Mouse (Mus musculus) kidney, embryonic 14.5 days (tissue): ENCODE data around the gene Tent4a. TPM values are rescaled to one million over a fixed set of nuclear protein-coding genes. Genes with fewer than 3 reads are reported as not detected.

ENCODE experiments used
- ATAC-seq: fragments of 200-750 bp; cut with Nextera tagmentation; 2 replicates; pipeline ENCODE4 v1.8.0; 2017; ENCODE audit warnings: moderate number of reproducible peaks, mild to moderate bottlenecking, moderate TSS enrichment, moderate library complexity; ENCODE audit not compliant: low FRiP score, low TSS enrichment
- H3K27ac ChIP-seq: fragments of 300-500 bp; sonication (generic); 2 replicates; pipeline ENCODE4 v1.5.1; 2014; ENCODE audit warnings: low read depth, mild to moderate bottlenecking, low read length, moderate library complexity, mixed read lengths
- H3K27me3 ChIP-seq: fragments of 300-500 bp; sonication (generic); 2 replicates; pipeline ENCODE4 v1.6.1; 2014; ENCODE audit warnings: mild to moderate bottlenecking, low read length; ENCODE audit not compliant: control insufficient read depth, insufficient read depth
- H3K36me3 ChIP-seq: fragments of 300-500 bp; sonication (generic); 2 replicates; pipeline ENCODE4 v1.6.1; 2014; ENCODE audit warnings: low read length, mixed read lengths; ENCODE audit not compliant: control insufficient read depth, insufficient read depth
- H3K4me1 ChIP-seq: fragments of 300-500 bp; sonication (generic); 2 replicates; pipeline ENCODE4 v1.6.1; 2014; ENCODE audit warnings: low read length, mixed read lengths; ENCODE audit not compliant: control insufficient read depth, insufficient read depth
- H3K4me2 ChIP-seq: fragments of 300-500 bp; sonication (generic); replicated peaks from 2 replicates; pipeline ENCODE4 v1.6.1; 2014; ENCODE audit warnings: low read depth, mild to moderate bottlenecking, low read length
- H3K4me3 ChIP-seq: fragments of 300-500 bp; sonication (generic); 2 replicates; pipeline ENCODE4 v1.5.1; 2014; ENCODE audit warnings: mild to moderate bottlenecking, low read length
- H3K9ac ChIP-seq: fragments of 300-500 bp; sonication (generic); 2 replicates; pipeline ENCODE4 v1.6.1; 2014; ENCODE audit warnings: low read depth, mild to moderate bottlenecking, low read length, moderate library complexity
- H3K9me3 ChIP-seq: fragments of 300-500 bp; sonication (generic); 2 replicates; pipeline ENCODE4 v1.6.1; 2016; ENCODE audit warnings: low read length; ENCODE audit not compliant: control insufficient read depth
- WGBS: fragments of 180-500 bp; shearing (Covaris S2); extraction: QIAGEN DNeasy Blood & Tissue Kit; methylation state at CpG from one replicate; pipeline ENCODE4 v1.1.7; 2014; 5-methylcytosine and 5-hydroxymethylcytosine counted together
- polyA plus RNA-seq: library from polyadenylated mRNA; unstranded; fragments of >200 nt; fragmentation: Nextera tagmentation; extraction: Ambion mirVana; gene quantifications from 2 replicates; pipeline ENCODE4 v1.2.1, GENCODE M21; 2014

The Tent4a gene
- polyA plus RNA-seq, 1 experiment from 2014 or later, result 8.6 TPM

DNA sequence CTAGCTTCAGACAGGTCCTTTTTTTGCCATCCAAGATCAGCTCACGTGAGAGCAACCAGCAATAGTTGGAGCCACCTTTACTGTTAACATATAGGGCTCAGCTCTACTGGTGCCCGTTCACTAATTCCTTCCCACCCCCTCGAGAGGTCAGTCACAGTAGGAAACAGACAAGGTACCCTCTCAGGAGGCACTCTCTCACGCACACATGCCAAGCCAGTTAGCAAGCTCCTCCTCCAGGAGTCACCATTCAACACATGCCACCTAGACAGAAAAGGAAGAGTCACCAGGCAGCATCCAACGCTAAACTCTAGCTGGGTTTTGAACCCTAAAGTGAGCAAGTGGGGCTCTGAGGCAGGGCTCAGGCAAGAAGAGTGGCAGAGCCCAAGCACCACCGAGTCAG is 3.0 kb downstream of the Tent4a start:
- Histone ChIP-seq H3K4me2 (peak overlapping the region; percentile 63), H3K9me3 (no peaks in the 10 kb centered on the region), H3K27ac (no peak overlapping the region), H3K27me3 (no peaks in the 10 kb centered on the region), H3K4me3 (peak overlapping the region; percentile 89), H3K9ac (peak overlapping the region; percentile 28; the same call in 1 of the 2 replicates), H3K4me1 (peaks cover 37% of the 10 kb centered on the region), H3K36me3 (peaks cover 9% of the 10 kb centered on the region; the same call in 1 of the 2 replicates)
- ATAC-seq, result no peak
- WGBS, result 58% methylated on average over 6 of the region's 6 CpGs

DNA sequence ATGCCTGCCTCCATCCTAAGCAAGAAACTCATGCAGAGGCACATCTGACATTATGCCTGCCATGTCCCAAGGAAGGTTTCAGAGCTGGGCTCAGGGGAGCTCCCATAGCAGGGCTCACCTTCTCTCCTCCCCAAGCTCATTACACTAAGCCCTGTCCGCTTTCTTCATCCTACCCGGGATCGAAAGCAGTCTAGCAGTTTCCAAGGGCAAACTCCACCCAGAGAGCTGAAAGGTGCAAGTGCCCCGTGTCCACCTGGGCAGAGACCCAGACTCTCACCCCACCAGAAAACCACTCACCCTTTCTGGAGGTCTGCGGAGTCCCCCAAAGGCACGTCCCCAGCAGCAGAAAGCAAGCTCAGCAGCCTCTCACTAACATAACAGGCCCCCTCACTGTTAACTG is 3.5 kb downstream of the Tent4a start:
- no peak for ATAC-seq
- Histone ChIP-seq H3K9me3 (no peaks in the 10 kb centered on the region), H3K4me3 (peak overlapping the region; percentile 89; the same call in 1 of the 2 replicates), H3K4me1 (peaks cover 33% of the 10 kb centered on the region), H3K27me3 (no peaks in the 10 kb centered on the region), H3K27ac (no peak overlapping the region), H3K4me2 (peak overlapping the region; percentile 63; the same call in 1 of the 2 replicates), H3K9ac (0 out of 2 replicates have a peak overlapping the region, but pooled peaks have one; percentile 28), H3K36me3 (peaks cover 9% of the 10 kb centered on the region; the same call in 1 of the 2 replicates)
- 80% methylated on average over 6 of the region's 6 CpGs for WGBS

DNA sequence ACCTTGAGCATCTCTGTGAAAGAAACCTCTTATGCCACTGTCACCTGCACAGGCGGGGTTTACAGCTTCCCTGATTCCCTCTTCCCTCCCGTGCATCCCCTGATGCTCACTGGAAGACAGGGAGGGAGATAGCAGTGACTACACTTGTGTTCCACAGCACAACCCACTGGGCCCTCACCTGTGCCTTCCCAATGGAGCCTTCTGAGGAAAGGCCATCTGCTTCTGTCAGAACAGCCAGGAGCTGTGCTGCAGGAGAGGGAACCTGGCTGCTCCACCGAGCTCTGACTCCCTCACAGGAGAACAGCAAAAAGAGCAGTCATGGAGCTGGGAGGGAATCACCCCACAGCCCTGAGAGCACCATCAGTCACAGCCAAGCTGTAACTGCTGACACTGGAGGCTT is 4.3 kb downstream of the Tent4a start:
- WGBS, result 85% methylated on average over 3 of the region's 3 CpGs
- Histone ChIP-seq H3K9ac (0 out of 2 replicates have a peak overlapping the region, but pooled peaks have one; percentile 28), H3K36me3 (peaks cover 9% of the 10 kb centered on the region; the same call in 1 of the 2 replicates), H3K27me3 (no peaks in the 10 kb centered on the region), H3K27ac (no peak overlapping the region), H3K4me2 (no peak overlapping the region), H3K4me1 (peaks cover 32% of the 10 kb centered on the region), H3K4me3 (no peak overlapping the region), H3K9me3 (no peaks in the 10 kb centered on the region)
- ATAC-seq, result no peak

DNA sequence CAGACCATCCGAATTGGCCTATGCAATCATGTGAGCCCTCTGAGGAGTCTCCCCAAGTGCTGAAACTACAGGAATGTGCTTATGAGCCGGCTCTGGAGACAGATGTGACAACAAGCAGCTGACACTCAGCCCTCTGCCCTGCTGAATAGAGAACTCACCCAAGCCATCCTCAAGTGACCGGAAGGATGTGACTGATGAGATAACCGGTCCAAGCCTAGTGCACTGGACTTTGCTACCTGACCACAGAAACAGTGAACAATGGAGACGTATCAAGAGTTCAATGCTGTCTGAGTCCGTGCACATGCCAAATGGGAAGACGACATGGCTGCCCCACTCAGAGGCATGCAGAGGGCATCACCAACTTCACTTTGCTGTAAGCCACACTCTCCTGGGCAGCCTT is 5.9 kb downstream of the Tent4a start:
- Histone ChIP-seq H3K27ac (no peak overlapping the region), H3K4me3 (no peak overlapping the region), H3K4me2 (no peak overlapping the region), H3K36me3 (peaks cover 9% of the 10 kb centered on the region; the same call in 1 of the 2 replicates), H3K9me3 (no peaks in the 10 kb centered on the region), H3K4me1 (peaks cover 44% of the 10 kb centered on the region), H3K9ac (no peak overlapping the region), H3K27me3 (no peaks in the 10 kb centered on the region)
- ATAC-seq, result no peak
- WGBS, result 87% methylated on average over 7 of the region's 7 CpGs

DNA sequence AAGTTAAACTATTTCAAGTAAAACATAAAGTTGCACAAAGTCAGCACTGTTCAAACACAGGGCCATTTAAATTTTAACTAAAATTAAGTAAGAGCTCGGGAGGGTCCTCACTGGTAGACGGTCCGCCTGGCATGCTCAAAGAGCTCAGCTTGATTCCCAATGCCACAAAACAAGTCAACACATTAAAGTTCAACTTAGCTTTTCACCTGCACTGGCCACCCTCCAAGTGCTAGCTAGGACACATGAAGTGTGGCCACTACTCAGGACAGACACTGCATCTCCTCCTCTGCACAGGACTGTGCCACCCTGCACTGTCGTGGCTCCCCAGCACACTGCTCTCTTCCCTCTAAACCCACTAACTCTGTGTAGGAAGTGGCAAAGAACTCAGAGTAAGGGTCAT is 8.6 kb downstream of the Tent4a start:
- Histone ChIP-seq H3K4me1 (peaks cover 44% of the 10 kb centered on the region), H3K27me3 (no peaks in the 10 kb centered on the region), H3K4me2 (no peak overlapping the region), H3K4me3 (no peak overlapping the region), H3K27ac (no peak overlapping the region), H3K36me3 (peaks cover 9% of the 10 kb centered on the region; the same call in 1 of the 2 replicates), H3K9ac (no peak overlapping the region), H3K9me3 (no peaks in the 10 kb centered on the region)
- 0 out of 2 replicates have a peak, but pooled peaks have one; percentile 20 for ATAC-seq
- 63% methylated on average over 4 of the region's 4 CpGs for WGBS

DNA sequence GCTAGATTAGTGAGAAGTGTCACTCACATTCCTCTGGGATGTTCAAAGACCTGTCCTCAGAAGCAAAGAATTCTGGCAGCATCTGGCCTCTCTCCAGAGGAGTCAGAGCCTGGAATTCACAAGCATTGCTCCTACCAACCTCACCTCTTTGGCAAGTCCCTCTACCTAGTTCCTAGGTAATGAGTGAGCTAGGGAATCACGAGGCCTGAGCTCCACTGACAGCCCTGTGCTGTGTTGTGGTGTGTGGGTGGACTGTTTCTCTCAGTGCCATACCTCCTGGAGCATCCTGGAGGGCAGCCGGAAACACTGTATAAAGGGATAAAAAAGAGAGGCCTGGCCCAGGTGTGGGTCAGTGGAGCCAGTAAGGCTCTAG is 10.3 kb downstream of the Tent4a start:
- H3K36me3 ChIP-seq, result no peaks in the 10 kb centered on the region; the same call in 1 of the 2 replicates
- H3K27me3 ChIP-seq, result no peaks in the 10 kb centered on the region
- no peaks in the 10 kb centered on the region for H3K9me3 ChIP-seq
- H3K9ac ChIP-seq, result no peak overlapping the region
- no peak overlapping the region for H3K4me2 ChIP-seq
- peaks cover 40% of the 10 kb centered on the region for H3K4me1 ChIP-seq
- 73% methylated on average over 2 of the region's 2 CpGs for WGBS
- no peak overlapping the region for H3K4me3 ChIP-seq
- H3K27ac ChIP-seq, result no peak overlapping the region
- ATAC-seq, result no peak

DNA sequence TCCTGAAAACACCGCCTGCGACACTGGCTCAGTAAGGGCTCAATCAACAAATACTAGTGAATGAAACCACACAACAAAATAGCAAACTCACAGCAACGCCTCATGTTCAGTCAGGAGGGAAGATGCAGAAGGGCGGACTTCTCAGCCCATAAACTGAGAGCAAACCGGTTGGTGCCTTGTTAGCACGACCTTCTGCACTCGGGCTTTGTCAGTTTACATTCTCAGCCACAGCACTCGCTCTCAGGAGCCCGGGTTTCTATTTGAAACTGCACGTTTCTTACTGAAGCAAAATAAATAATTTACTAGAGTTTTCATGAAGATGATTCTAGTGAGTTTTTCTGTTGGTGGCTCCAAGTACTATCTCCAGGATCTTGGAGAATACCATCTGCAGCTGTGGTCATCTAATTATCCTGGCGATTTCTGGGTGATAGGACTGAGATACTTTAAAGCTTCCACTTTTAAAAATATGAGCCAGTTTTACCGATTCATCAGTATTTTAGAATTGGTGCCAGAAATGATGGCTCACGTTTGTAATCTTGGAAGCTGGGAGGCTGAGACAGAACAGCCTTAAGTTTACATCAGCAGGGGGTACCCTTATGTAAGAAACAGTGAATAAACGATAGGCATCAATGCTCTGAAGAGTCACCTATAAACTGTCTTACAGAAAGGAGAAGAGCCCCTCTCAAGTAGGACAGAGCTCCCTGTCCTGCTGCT is 10.8 kb downstream of the Tent4a start:
- Histone ChIP-seq H3K36me3 (no peaks in the 10 kb centered on the region; the same call in 1 of the 2 replicates), H3K9me3 (no peaks in the 10 kb centered on the region), H3K27me3 (no peaks in the 10 kb centered on the region), H3K9ac (no peak overlapping the region), H3K4me1 (peaks cover 40% of the 10 kb centered on the region), H3K4me3 (no peak overlapping the region), H3K27ac (no peak overlapping the region), H3K4me2 (no peak overlapping the region)
- 45% methylated on average over 14 of the region's 14 CpGs for WGBS
- ATAC-seq, result no peak

DNA sequence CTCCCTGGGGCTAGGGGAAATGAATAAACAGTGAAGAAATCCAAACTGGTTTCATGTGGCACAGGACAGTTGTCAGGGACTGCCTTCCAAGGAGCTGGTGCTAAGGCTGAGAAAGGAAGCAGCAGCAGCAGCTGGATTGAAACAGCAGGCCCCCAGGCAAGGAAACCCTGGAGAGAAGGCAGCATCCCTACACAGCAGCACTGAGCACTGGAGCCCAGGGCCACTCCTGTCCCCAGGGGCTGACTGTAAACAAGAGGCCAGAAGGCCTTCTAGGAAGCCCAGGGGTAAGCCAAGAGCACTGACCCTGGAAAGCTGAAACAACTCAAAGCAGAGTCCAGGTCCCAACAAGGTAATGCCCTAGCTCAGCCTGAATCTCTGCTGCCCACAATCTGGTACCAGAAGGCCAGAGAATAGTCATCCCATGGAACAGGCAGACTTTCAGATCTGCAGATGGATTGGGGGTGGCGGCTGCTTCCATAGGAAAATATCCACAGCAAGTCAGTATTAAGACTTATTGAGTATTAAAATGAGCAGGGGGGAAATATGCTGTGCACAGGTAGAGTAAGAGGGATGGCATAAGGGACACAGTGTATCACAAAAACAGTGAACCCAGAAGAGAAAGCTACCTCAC is 12.1 kb downstream of the Tent4a start:
- 100% methylated on average over 1 of the region's 1 CpGs for WGBS
- Histone ChIP-seq H3K27ac (no peak overlapping the region), H3K4me1 (peaks cover 40% of the 10 kb centered on the region)

DNA sequence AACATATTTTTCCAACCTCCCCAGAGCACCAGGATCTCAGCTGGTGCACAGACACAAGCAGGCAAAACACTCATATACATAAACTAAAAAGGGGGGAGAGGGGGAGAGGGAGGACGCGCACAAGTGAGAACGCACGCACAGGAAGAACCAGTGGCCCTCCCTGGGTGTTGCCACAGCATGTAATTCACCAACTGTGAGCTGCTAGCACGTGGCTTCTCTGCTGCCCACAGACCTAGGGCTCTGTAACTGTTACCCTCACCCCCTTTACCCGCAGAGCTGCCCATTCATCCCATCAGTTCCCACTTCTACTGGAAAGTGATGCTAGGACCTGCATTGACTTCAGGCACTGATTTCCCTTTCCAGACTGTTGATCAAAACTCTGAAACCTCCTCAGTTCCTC is 15.3 kb downstream of the Tent4a start:
- no peak for ATAC-seq
- Histone ChIP-seq H3K27me3 (no peaks in the 10 kb centered on the region), H3K36me3 (peaks cover 10% of the 10 kb centered on the region; the same call in 1 of the 2 replicates), H3K4me3 (no peak overlapping the region), H3K9ac (no peak overlapping the region), H3K9me3 (no peaks in the 10 kb centered on the region), H3K4me2 (no peak overlapping the region), H3K27ac (no peak overlapping the region), H3K4me1 (peaks cover 28% of the 10 kb centered on the region)
- 76% methylated on average over 6 of the region's 6 CpGs for WGBS

More for the DNA sequence above, 12.1 kb downstream of the Tent4a start:
- Histone ChIP-seq H3K4me2 (no peak overlapping the region), H3K36me3 (no peaks in the 10 kb centered on the region), H3K4me3 (no peak overlapping the region), H3K27me3 (no peaks in the 10 kb centered on the region), H3K9me3 (no peaks in the 10 kb centered on the region), H3K9ac (no peak overlapping the region)
- ATAC-seq, result no peak
